22 mouse cellular contexts compared by ENCODE assay signal in genomic region chr7:75800530-75800929, GRCm38 (mm10). TPM values are rescaled to one million over a fixed set of nuclear protein-coding genes. Genes with fewer than 3 reads are reported as not detected.
DNase-seq lines count a peak whose midpoint lies in the region; ATAC-seq and TF ChIP-seq lines count a peak whose summit lies in the region.
"Had no signal": no experiment of that assay in that cellular context is flagged by ENCODE, and none has a peak within 500 bp of the region (broad histone marks: within the 10 kb centered on the region; RNA-seq: fewer than 3 reads in every experiment).

No protein-coding gene starts in this region.

- H3K9me3 ChIP-seq in CH12.LX (replicated peaks; ENCODE audit: low read length), result peaks cover 4% of the 10 kb centered on the region
- no peaks in the 10 kb centered on the region for H3K9me3 ChIP-seq in lung, postnatal 0 days (ENCODE audit: low read length)
- H3K9me3 ChIP-seq: forebrain, embryonic 12.5 days; forebrain, embryonic 15.5 days; hindbrain, embryonic 13.5 days had no signal

- H3K36me3 ChIP-seq in CH12.LX (replicated peaks in 1 of 2; ENCODE audit: control insufficient read depth in 1 of 2, insufficient read depth in 1 of 2, low read length in 1 of 2), result no peaks in the 10 kb centered on the region
- H3K36me3 ChIP-seq in lung, postnatal 0 days (ENCODE audit: insufficient read depth, low read length), result no peaks in the 10 kb centered on the region
- H3K36me3 ChIP-seq: forebrain, embryonic 12.5 days; forebrain, embryonic 15.5 days; G1E; hindbrain, embryonic 13.5 days had no signal

- no peak for TF ChIP-seq POLR2A in CH12.LX (IDR thresholded peaks at IDR 0.05; ENCODE audit: low read depth, low read length)

- H3K4me3 ChIP-seq in CH12.LX (replicated peaks in 1 of 3; ENCODE audit: low read depth in 2 of 3, low read length in 2 of 3, poor library complexity in 1 of 3), result no peak overlapping the region
- H3K4me3 ChIP-seq in lung, postnatal 0 days (ENCODE audit: low read depth, low read length), result no peak overlapping the region
- H3K4me3 ChIP-seq: forebrain, embryonic 12.5 days; forebrain, embryonic 15.5 days; hindbrain, embryonic 13.5 days had no signal

- no peak overlapping the region for H3K9ac ChIP-seq in CH12.LX (ENCODE audit: insufficient read depth, low read depth)
- no peak overlapping the region for H3K9ac ChIP-seq in lung, postnatal 0 days (replicated peaks; ENCODE audit: low read depth)
- H3K9ac ChIP-seq: forebrain, embryonic 12.5 days; forebrain, embryonic 15.5 days; hindbrain, embryonic 13.5 days had no signal

- intact Hi-C loops in gastrocnemius, postnatal 36 days (cut with DNase I), result no loop called here

- H3K4me1 ChIP-seq in CH12.LX (ENCODE audit: control insufficient read depth in 1 of 2, insufficient read depth in 2 of 2), result peaks cover 12 to 43% of the 10 kb centered on the region in 2 experiments
- no peaks in the 10 kb centered on the region for H3K4me1 ChIP-seq in lung, postnatal 0 days (ENCODE audit: insufficient read depth, low read depth, low read length)
- H3K4me1 ChIP-seq: forebrain, embryonic 15.5 days had no signal

- dilution Hi-C loops in CH12.LX (cut with MboI; ENCODE audit: extremely low pct_ligation_motif_present, extremely low pct_unique_long_range_greater_than_20kb, low sequenced_read_pairs), result no loop called here

- no peaks in the 10 kb centered on the region for H3K79me2 ChIP-seq in CH12.LX (replicated peaks; ENCODE audit: control insufficient read depth, extremely low read depth, insufficient read depth, poor library complexity, severe bottlenecking)

- DNase-seq in CD4-positive, CD25-positive, alpha-beta regulatory T cell, adult 2 months (ENCODE audit: low read depth, low spot score), result peak; percentile 65
- DNase-seq in CH12.LX (ENCODE audit: extremely low read depth), result no peak
- no peak for DNase-seq in cerebellum, adult 11-12 months
- DNase-seq in lung, postnatal 0 days (ENCODE audit: low spot score), result no peak
- no peak for DNase-seq in gastrocnemius, postnatal 36 days
- DNase-seq: adrenal gland, adult 8-10 months; adrenal gland, postnatal 25 days; cerebellum, adult 18-20 months; cerebellum, adult 9-10 months; cerebellum, postnatal 14 days; gastrocnemius, postnatal 10 days; kidney, adult 2 months had no signal

- no peak overlapping the region; the same call in 1 of the 2 replicates for H3K4me2 ChIP-seq in CH12.LX (ENCODE audit: insufficient read depth, low read depth, poor library complexity, severe bottlenecking)
- no peak overlapping the region for H3K4me2 ChIP-seq in lung, postnatal 0 days (replicated peaks; ENCODE audit: low read depth, low read length)
- H3K4me2 ChIP-seq: forebrain, embryonic 12.5 days; forebrain, embryonic 15.5 days; heart, embryonic 11.5 days; hindbrain, embryonic 13.5 days had no signal

- no peaks in the 10 kb centered on the region for H3K27me3 ChIP-seq in CH12.LX (replicated peaks)
- no peaks in the 10 kb centered on the region for H3K27me3 ChIP-seq in lung, postnatal 0 days (replicated peaks; ENCODE audit: insufficient read depth, low read length)
- H3K27me3 ChIP-seq: forebrain, embryonic 12.5 days; forebrain, embryonic 15.5 days; hindbrain, embryonic 13.5 days; Patski had no signal

- 47% methylated on average over 4 of the region's 4 CpGs for WGBS in lung, postnatal 0 days

- no peak for TF ChIP-seq RAD21 in CH12.LX (IDR thresholded peaks at IDR 0.05; ENCODE audit: low read depth, low read length)

- 0 out of 2 replicates have a peak overlapping the region, but pooled peaks have one; percentile 16 for H3K27ac ChIP-seq in CH12.LX (ENCODE audit: insufficient read depth, low read depth)
- no peak overlapping the region for H3K27ac ChIP-seq in lung, postnatal 0 days (ENCODE audit: low read length)
- H3K27ac ChIP-seq: forebrain, embryonic 12.5 days; forebrain, embryonic 15.5 days; hindbrain, embryonic 13.5 days had no signal

- peak; percentile 51 for ATAC-seq in activated CD4-positive, CD25-positive, alpha-beta regulatory T cell, adult 4 months
- ATAC-seq in inflammation-experienced regulatory T-cells, adult 6 months, result peak; percentile 46
- no peak for ATAC-seq in lung, postnatal 0 days
- ATAC-seq: forebrain, embryonic 15.5 days; hindbrain, embryonic 16.5 days; intestine, postnatal 0 days; Patski had no signal

- TF ChIP-seq CTCF in CH12.LX (conservative IDR thresholded peaks at IDR 0.05 in 1 of 2, IDR thresholded peaks at IDR 0.05 in 1 of 2; ENCODE audit: low read depth in 2 of 2, low read length in 2 of 2), result no peak
- TF ChIP-seq CTCF in lung, postnatal 0 days (IDR thresholded peaks at IDR 0.05), result no peak

- TF ChIP-seq EP300 in CH12.LX (IDR thresholded peaks at IDR 0.05; ENCODE audit: low read length), result peak; percentile 16; the same call in 1 of the 2 replicates
- TF ChIP-seq EP300 in lung, postnatal 0 days (IDR thresholded peaks at IDR 0.05), result no peak

- in situ Hi-C loops in CH12.LX (cut with MboI; ENCODE audit: low pct_ligation_motif_present, low pct_unique_long_range_greater_than_20kb, low sequenced_read_pairs), result no loop called here

TF ChIP-seq in CH12.LX, 34 proteins besides CTCF, POLR2A, EP300 and RAD21:
- TF ChIP-seq MAFK (IDR thresholded peaks at IDR 0.05; ENCODE audit: insufficient replicate concordance, low read length) (no peak), RCOR1 (conservative IDR thresholded peaks at IDR 0.05; ENCODE audit: low read depth, low read length) (no peak), IRF4 (IDR thresholded peaks at IDR 0.05; ENCODE audit: low read depth, low read length) (0 out of 2 replicates have a peak, but pooled peaks have one; percentile 37), SIN3A (IDR thresholded peaks at IDR 0.05; ENCODE audit: low read length) (no peak), USF1 (IDR thresholded peaks at IDR 0.05; ENCODE audit: low read depth, low read length) (no peak), JUND (conservative IDR thresholded peaks at IDR 0.05; ENCODE audit: low read depth, low read length) (no peak), ETS1 (conservative IDR thresholded peaks at IDR 0.05; ENCODE audit: low read depth, low read length) (peak; percentile 85), PAX5 (IDR thresholded peaks at IDR 0.05; ENCODE audit: low read length) (no peak), MAX (IDR thresholded peaks at IDR 0.05; ENCODE audit: low read length) (no peak), POLR2AphosphoS2 (IDR thresholded peaks at IDR 0.05; ENCODE audit: low read depth, low read length) (no peak), ZNF384 (IDR thresholded peaks at IDR 0.05; ENCODE audit: low read depth, low read length) (no peak), CHD1 (IDR thresholded peaks at IDR 0.05; ENCODE audit: low read depth, low read length) (no peak), NRF1 (IDR thresholded peaks at IDR 0.05; ENCODE audit: low read depth, low read length) (no peak), UBTF (IDR thresholded peaks at IDR 0.05; ENCODE audit: low read depth, low read length) (no peak), TCF12 (IDR thresholded peaks at IDR 0.05; ENCODE audit: low read depth, low read length) (0 out of 2 replicates have a peak, but pooled peaks have one; percentile 21), ZC3H11A (IDR thresholded peaks at IDR 0.05; ENCODE audit: low read depth, low read length) (no peak), USF2 (conservative IDR thresholded peaks at IDR 0.05; ENCODE audit: low read depth, low read length) (no peak), ELF1 (IDR thresholded peaks at IDR 0.05; ENCODE audit: low read depth, low read length) (no peak), KAT2A (IDR thresholded peaks at IDR 0.05; ENCODE audit: insufficient replicate concordance, low read length) (no peak), MAZ (IDR thresholded peaks at IDR 0.05; ENCODE audit: low read depth, low read length) (no peak), SMC3 (IDR thresholded peaks at IDR 0.05; ENCODE audit: low read depth, low read length) (no peak), E2F4 (IDR thresholded peaks at IDR 0.05; ENCODE audit: insufficient replicate concordance, low read depth, low read length) (no peak), MEF2A (IDR thresholded peaks at IDR 0.05; ENCODE audit: borderline replicate concordance, low read depth, low read length) (peak; percentile 15; the same call in 1 of the 2 replicates), GABPA (IDR thresholded peaks at IDR 0.05; ENCODE audit: insufficient replicate concordance, low read depth, low read length) (no peak), TBP (conservative IDR thresholded peaks at IDR 0.05; ENCODE audit: low read depth, low read length) (no peak), CHD2 (IDR thresholded peaks at IDR 0.05; ENCODE audit: low read length) (no peak), ZMIZ1 (IDR thresholded peaks at IDR 0.05; ENCODE audit: low read depth, low read length) (no peak), HCFC1 (IDR thresholded peaks at IDR 0.05; ENCODE audit: low read depth, low read length) (no peak), ZKSCAN1 (IDR thresholded peaks at IDR 0.05; ENCODE audit: borderline replicate concordance, low read depth, low read length) (no peak), BHLHE40 (IDR thresholded peaks at IDR 0.05; ENCODE audit: low read depth, low read length) (peak; percentile 52), MYC (IDR thresholded peaks at IDR 0.05; ENCODE audit: low read depth, low read length) (no peak), NELFE (IDR thresholded peaks at IDR 0.05; ENCODE audit: low read depth, low read length) (no peak), MXI1 (IDR thresholded peaks at IDR 0.05; ENCODE audit: low read depth, low read length) (no peak), JUN (IDR thresholded peaks at IDR 0.05; ENCODE audit: insufficient read depth, low read depth, low read length) (peak; percentile 21; the same call in 1 of the 2 replicates)

RNA-seq across cellular contexts. Expression of gene Klhl25, which starts 47.6 kb away (rescaled TPM):
- total RNA-seq in CH12.LX (2012; rRNA removed) (13.9 and 14.2 TPM in 2 replicates), CH12.LX (2014; rRNA removed) (10.4 and 12.9 TPM in 2 replicates)
- 11.0 and 11.2 TPM in 2 replicates for polyA plus RNA-seq in CH12.LX (2012; ENCODE audit: insufficient read length, low read depth)
- polyA plus RNA-seq in activated CD4-positive, CD25-positive, alpha-beta regulatory T cell, adult 4 months (2017; shearing (Covaris generic)), result 10 to 100 TPM; 10.6 to 18.5 TPM
- 10 to 100 TPM; 10.0 to 15.1 (median 14.4) TPM for polyA plus RNA-seq in inflammation-experienced regulatory T-cells, adult 6 months (2017; shearing (Covaris generic))
- polyA plus RNA-seq in lung, postnatal 0 days (2015; fragmentation: Nextera tagmentation; extraction: Ambion mirVana), result 13.9 and 17.7 TPM in 2 replicates
- total RNA-seq in gastrocnemius, postnatal 36 days (2021), result 1 to 10 TPM; 3.3 to 3.4 TPM
